Comparison of ENCODE assay signal across 8 mouse cellular contexts in the genomic region with DNA sequence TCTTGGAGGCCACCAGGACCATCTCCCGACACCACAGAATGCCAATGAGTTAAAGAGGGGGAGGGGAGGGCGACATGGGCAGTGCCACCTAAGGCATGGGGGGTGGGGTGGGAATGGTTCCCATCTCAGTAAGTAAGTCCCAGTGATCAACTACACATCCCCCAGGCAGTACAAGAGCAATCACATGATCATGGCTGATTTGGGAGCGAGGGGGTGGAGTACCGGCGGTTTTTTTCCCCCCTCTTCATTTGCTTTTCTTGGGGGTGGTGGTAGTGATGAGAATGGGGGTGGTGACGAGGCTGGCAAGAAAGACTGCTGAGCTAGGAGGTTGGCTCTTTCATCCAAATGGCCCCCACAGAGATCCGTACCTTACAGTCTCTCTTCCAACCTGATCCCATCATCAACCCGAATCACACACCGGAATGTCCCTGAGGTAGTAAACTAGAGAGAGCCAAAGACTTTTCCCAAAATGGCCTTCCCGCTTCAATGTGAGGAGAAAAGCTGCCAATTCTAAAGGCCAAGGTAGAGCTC. TPM values are rescaled to one million over a fixed set of nuclear protein-coding genes. Genes with fewer than 3 reads are reported as not detected.
DNase-seq lines count a peak whose midpoint lies in the region; ATAC-seq and TF ChIP-seq lines count a peak whose summit lies in the region.

No protein-coding gene starts in this region.

- no peaks in the 10 kb centered on the region for H3K9me3 ChIP-seq in heart, embryonic 10.5 days
- no peaks in the 10 kb centered on the region for H3K9me3 ChIP-seq in ES-Bruce4 (replicated peaks; ENCODE audit: control insufficient read depth, insufficient read depth, low read length, poor library complexity, severe bottlenecking)
- H3K9me3 ChIP-seq in hindbrain, embryonic 15.5 days = no peaks in the 10 kb centered on the region
- H3K9me3 ChIP-seq in midbrain, embryonic 11.5 days (ENCODE audit: control insufficient read depth, low read length) = no peaks in the 10 kb centered on the region

- H3K4me2 ChIP-seq in hindbrain, embryonic 15.5 days = peak overlapping the region; percentile 91
- peak overlapping the region; percentile 96 for H3K4me2 ChIP-seq in midbrain, embryonic 11.5 days

- TF ChIP-seq POLR2A in ES-Bruce4 (IDR thresholded peaks at IDR 0.05; ENCODE audit: insufficient read depth, low read length) = no peak
- TF ChIP-seq POLR2A in thymus, adult 2 months (IDR thresholded peaks at IDR 0.05; ENCODE audit: control insufficient read depth, extremely low read depth, insufficient read depth, low read length, poor library complexity) = no peak

- H3K4me3 ChIP-seq in heart, embryonic 10.5 days = peak overlapping the region; percentile 79
- peak overlapping the region; percentile 76 for H3K4me3 ChIP-seq in ES-Bruce4 (ENCODE audit: low read depth, low read length)
- H3K4me3 ChIP-seq in hindbrain, embryonic 15.5 days = peak overlapping the region; percentile 65
- peak overlapping the region; percentile 71 for H3K4me3 ChIP-seq in midbrain, embryonic 11.5 days (ENCODE audit: low read depth, low read length)
- no peak overlapping the region for H3K4me3 ChIP-seq in thymus, adult 2 months (ENCODE audit: control insufficient read depth, insufficient read depth, low read length)

- H3K27ac ChIP-seq in heart, embryonic 10.5 days = peak overlapping the region; percentile 87; the same call in 1 of the 2 replicates
- no peak overlapping the region for H3K27ac ChIP-seq in ES-Bruce4 (ENCODE audit: insufficient read depth, low read length)
- H3K27ac ChIP-seq in hindbrain, embryonic 15.5 days (replicated peaks) = no peak overlapping the region
- H3K27ac ChIP-seq in midbrain, embryonic 11.5 days (ENCODE audit: low read depth, low read length) = no peak overlapping the region
- no peak overlapping the region for H3K27ac ChIP-seq in thymus, adult 2 months (ENCODE audit: control insufficient read depth, insufficient read depth, low read length)

- TF ChIP-seq EP300 in ES-Bruce4 (IDR thresholded peaks at IDR 0.05; ENCODE audit: insufficient read depth, low read depth, low read length) = no peak

- no peak for TF ChIP-seq CTCF in ES-Bruce4 (IDR thresholded peaks at IDR 0.05; ENCODE audit: low read depth, low read length)
- TF ChIP-seq CTCF in thymus, adult 2 months (IDR thresholded peaks at IDR 0.05; ENCODE audit: borderline replicate concordance, control insufficient read depth, extremely low read depth, insufficient read depth, low read length, poor library complexity) = no peak

- ATAC-seq in hindbrain, embryonic 15.5 days (ENCODE audit: low FRiP score, low read depth) = no peak
- ATAC-seq in midbrain, embryonic 11.5 days (ENCODE audit: low FRiP score) = no peak

- 16% methylated on average over 10 of the region's 10 CpGs for WGBS in heart, embryonic 10.5 days
- 6% methylated on average over 10 of the region's 10 CpGs for WGBS in hindbrain, embryonic 15.5 days
- WGBS in midbrain, embryonic 11.5 days = 7% methylated on average over 10 of the region's 10 CpGs
- WGBS in thymus, adult 2 months = 85% methylated on average over 10 of the region's 10 CpGs

- intact Hi-C loops in heart, postnatal 25 days (cut with DNase I) = no loop called here
- intact Hi-C loops in gastrocnemius, postnatal 36 days (cut with DNase I) = loop anchor here (10.0 kb wide), 1 partner anchor 115 kb away; no protein-coding TSS in a partner anchor

- peaks cover 64% of the 10 kb centered on the region for H3K27me3 ChIP-seq in heart, embryonic 10.5 days (ENCODE audit: insufficient read depth, poor library complexity, severe bottlenecking)
- H3K27me3 ChIP-seq in ES-Bruce4 (ENCODE audit: control insufficient read depth, insufficient read depth, low read length, poor library complexity, severe bottlenecking) = no peaks in the 10 kb centered on the region
- no peaks in the 10 kb centered on the region for H3K27me3 ChIP-seq in hindbrain, embryonic 15.5 days
- H3K27me3 ChIP-seq in midbrain, embryonic 11.5 days (ENCODE audit: control insufficient read depth, insufficient read depth, low read length) = peaks cover 2% of the 10 kb centered on the region; the same call in 1 of the 2 replicates
- peaks cover 15% of the 10 kb centered on the region for H3K27me3 ChIP-seq in thymus, adult 2 months (ENCODE audit: control insufficient read depth, insufficient read depth, low read length)

- H3K9ac ChIP-seq in ES-Bruce4 (ENCODE audit: low read depth, poor library complexity, severe bottlenecking) = peak overlapping the region; percentile 57
- peak overlapping the region; percentile 63 for H3K9ac ChIP-seq in hindbrain, embryonic 15.5 days
- H3K9ac ChIP-seq in midbrain, embryonic 11.5 days (ENCODE audit: low read length) = peak overlapping the region; percentile 90

- no peak for DNase-seq in heart, embryonic 10.5 days (ENCODE audit: low spot score)
- DNase-seq in heart, postnatal 25 days (ENCODE audit: low spot score) = no peak
- peak; percentile 88 for DNase-seq in midbrain, embryonic 11.5 days (ENCODE audit: low spot score, missing footprints)
- DNase-seq in thymus, adult 2 months = no peak
- no peak for DNase-seq in gastrocnemius, postnatal 36 days
- DNase-seq in lung, postnatal 36 days = no peak

- H3K4me1 ChIP-seq in heart, embryonic 10.5 days = peaks cover 18% of the 10 kb centered on the region
- peaks cover 4% of the 10 kb centered on the region for H3K4me1 ChIP-seq in ES-Bruce4 (ENCODE audit: control insufficient read depth, insufficient read depth, low read length)
- H3K4me1 ChIP-seq in hindbrain, embryonic 15.5 days (replicated peaks) = peaks cover 54% of the 10 kb centered on the region
- peaks cover 25% of the 10 kb centered on the region for H3K4me1 ChIP-seq in midbrain, embryonic 11.5 days (ENCODE audit: control insufficient read depth, insufficient read depth, low read length)
- peaks cover 10% of the 10 kb centered on the region for H3K4me1 ChIP-seq in thymus, adult 2 months (replicated peaks; ENCODE audit: control insufficient read depth, insufficient read depth, low read length)

- no peaks in the 10 kb centered on the region for H3K36me3 ChIP-seq in heart, embryonic 10.5 days
- no peaks in the 10 kb centered on the region for H3K36me3 ChIP-seq in ES-Bruce4 (ENCODE audit: control insufficient read depth, insufficient read depth, low read length, poor library complexity, severe bottlenecking)
- no peaks in the 10 kb centered on the region for H3K36me3 ChIP-seq in hindbrain, embryonic 15.5 days
- no peaks in the 10 kb centered on the region for H3K36me3 ChIP-seq in midbrain, embryonic 11.5 days (ENCODE audit: control insufficient read depth, insufficient read depth, low read length)
- H3K36me3 ChIP-seq in thymus, adult 2 months (ENCODE audit: control insufficient read depth, insufficient read depth, low read length) = no peaks in the 10 kb centered on the region

RNA-seq across cellular contexts. Expression of gene Abr, which starts 51.8 kb away (rescaled TPM):
- 32.8 and 33.7 TPM in 2 replicates for polyA plus RNA-seq in heart, embryonic 10.5 days (2016; fragmentation: Nextera tagmentation; extraction: Ambion mirVana)
- 10 to 100 TPM; 26.2 to 29.5 TPM for total RNA-seq in heart, postnatal 25 days (2021)
- polyA plus RNA-seq in ES-Bruce4 (2011; ENCODE audit: insufficient read depth, insufficient read length, low read depth, missing spikeins) = 28.1 and 30.6 TPM in 2 replicates
- 99.9 and 113 TPM in 2 replicates for polyA plus RNA-seq in hindbrain, embryonic 15.5 days (2015; fragmentation: Nextera tagmentation; extraction: Ambion mirVana)
- 41.4 and 41.9 TPM in 2 replicates for polyA plus RNA-seq in midbrain, embryonic 11.5 days (2014; fragmentation: Nextera tagmentation; extraction: Ambion mirVana)
- polyA plus RNA-seq in thymus, adult 2 months (2012; rRNA removed) = 75.0 and 79.8 TPM in 2 replicates
- 10 to 100 TPM in 1 of 2 experiments, 1 to 10 TPM in 1; 8.2 to 12.7 TPM for total RNA-seq in gastrocnemius, postnatal 36 days (2021)
